Mouse (Mus musculus) WW6 (cell line): ENCODE data around the gene Card11.

Experiments
- DNase-seq: peaks from one replicate; pipeline ENCODE4 v3.0.0-alpha.2; 2013; ENCODE audit warnings: low read depth, low spot score

The Card11 gene

DNA sequence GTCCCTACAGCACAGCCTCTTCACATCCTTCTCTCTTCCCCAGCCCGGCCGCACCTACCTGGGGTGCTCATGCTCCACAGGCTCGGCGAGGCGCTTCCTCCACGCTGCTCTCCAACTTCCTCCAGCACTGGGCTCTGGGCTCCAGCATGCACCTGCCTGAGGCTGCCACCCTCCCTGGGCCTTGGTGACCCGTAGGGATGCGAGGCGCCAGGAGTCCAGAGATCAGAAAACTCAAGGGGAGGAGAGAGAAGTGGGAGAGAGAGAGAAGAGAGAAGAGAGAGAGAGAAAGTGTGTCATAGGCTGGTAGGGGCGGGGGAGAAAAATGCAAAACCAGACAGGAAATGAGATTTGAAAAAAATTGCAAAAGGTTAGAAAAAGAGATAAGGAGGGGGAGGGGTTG, at the start of gene Card11:
Gene Card11, minus strand, starts transcription at position 234 of the 400 bp plus-strand sequence.
- no peak for DNase-seq

- DNase-seq = no peak
These were observed 47.4 kb upstream of the Card11 start for GRCm38 (mm10) chr5:141047651-141048218.

DNA sequence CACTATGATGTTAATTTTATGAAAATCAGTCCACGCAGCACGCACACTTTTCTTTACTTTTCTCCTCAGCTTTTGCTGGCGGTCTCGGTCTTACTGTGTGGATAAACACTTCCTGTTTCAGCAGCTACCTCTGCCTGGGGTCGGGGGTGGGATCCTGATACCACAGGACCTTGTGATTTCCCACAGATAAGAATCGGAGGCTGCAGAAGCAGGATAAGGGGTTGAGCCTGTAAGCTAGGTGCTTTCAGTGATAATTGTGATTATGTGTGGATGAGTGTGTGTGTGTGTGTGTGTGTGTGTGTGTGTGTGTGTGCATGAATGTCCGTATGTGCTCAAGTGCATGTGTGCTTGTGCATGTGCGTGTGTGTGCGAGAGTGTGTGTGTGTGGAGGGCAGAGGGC, 44.6 kb upstream of the Card11 start:
- no peak for DNase-seq

GRCm38 (mm10) chr5:141043654-141044447, 43.5 kb upstream of the Card11 start:
- DNase-seq = no peak

DNA sequence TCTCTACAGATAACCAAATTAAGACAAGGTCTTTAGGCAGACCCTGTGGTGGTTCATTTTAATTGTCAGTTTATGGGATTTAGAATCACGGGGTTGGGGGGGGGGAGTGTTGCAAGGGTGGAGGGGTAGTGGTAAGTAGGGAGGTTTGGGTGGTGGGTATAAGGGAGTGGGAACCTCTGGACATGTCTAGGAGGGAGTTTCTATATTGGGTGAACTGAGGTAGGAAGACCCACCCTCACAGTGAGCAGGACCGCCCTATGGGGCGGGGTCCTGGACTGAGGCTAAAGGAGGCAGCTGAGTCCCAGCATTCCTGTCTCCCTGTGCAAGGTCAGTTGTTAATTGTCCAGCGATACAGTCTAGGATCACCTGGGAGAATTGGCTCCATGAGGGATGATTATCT, 42.0 kb upstream of the Card11 start:
- DNase-seq = no peak

DNA sequence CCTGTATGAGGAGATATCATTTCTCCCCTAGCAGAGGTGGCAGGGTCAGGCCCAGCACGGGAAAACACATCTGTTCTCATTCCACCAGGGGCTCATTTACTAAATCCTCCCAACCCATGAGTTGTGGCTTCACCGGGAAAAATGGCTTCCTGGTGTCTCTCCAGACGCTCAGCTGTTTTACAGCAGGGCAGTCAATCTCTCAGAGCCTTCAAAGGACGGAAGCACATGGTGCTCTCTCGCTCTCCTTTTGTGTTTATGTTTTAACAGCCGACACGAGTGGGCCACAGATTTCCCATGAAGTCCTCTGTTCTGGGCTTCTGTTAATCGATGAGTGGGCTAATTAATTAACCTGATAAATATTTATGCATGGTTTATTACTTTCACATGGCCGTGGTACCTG, 40.5 kb upstream of the Card11 start:
- DNase-seq = no peak

DNA sequence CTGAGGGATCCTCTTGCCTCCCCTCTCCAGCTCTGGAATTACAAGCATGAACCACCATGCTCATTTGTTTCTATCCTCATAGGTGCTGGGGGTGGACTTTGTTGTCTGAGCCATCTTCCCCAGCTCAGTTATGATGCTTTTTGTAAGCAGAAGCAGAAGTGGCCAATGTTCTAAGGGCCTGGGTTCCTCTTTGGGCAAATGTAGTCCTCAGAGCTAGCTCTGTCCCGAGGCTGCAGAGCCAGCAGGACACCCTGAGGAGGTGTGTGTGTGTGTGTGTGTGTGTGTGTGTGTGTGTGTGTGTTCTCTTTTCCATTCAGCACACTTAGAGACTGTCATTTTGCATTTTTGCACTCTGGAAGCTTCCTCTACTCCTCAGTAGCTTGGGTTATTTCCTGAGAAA, 38.0 kb upstream of the Card11 start:
- DNase-seq = no peak

DNA sequence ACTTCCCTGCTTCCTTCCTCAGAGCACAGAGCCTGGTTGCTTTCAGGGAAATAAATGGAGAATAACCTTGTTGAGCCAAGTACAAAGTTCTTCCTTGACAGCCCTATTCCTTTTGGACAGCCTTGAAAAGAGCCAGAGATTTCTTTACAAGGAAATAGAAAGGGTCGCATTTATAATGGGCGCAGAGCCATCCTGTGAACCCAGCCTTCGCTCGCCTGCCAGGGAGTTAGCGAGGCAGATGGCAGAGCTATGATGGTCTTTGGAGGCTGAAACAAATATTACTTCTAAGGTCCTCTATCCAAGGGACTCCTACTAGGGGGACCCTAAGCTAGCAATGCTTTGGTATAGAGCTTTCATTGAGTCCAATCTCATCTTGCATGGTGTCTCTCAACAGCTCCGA, 35.0 kb upstream of the Card11 start:
- no peak for DNase-seq

- DNase-seq = peak; percentile 16
These were observed 33.9 kb upstream of the Card11 start for GRCm38 (mm10) chr5:141034301-141034700.

- no peak for DNase-seq
These were observed 32.6 kb upstream of the Card11 start for GRCm38 (mm10) chr5:141033001-141033400.

DNA sequence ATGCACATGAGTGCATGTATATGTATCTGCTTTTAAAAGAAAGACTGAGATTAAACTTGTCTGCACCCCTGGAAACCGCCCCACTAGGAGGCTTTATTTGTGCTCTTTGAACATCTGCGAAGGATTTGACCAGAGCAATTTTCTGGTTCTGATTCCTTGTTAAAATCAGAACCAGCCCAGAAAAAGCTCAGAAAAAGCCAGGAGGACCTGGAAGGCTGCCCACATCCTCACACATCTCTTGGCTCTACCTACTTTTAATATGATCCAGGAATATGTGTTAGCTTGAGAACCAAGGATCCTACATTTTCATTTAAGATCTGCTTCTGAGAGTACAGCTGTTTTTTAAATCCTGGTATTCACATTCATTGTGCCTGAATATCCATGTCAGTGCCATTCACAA, 29.0 kb upstream of the Card11 start:
- no peak for DNase-seq

- no peak for DNase-seq
These were observed 25.3 kb upstream of the Card11 start for GRCm38 (mm10) chr5:141025635-141026034.

- DNase-seq = peak; percentile 22
These were observed 24.1 kb upstream of the Card11 start for GRCm38 (mm10) chr5:141024435-141024834.

DNA sequence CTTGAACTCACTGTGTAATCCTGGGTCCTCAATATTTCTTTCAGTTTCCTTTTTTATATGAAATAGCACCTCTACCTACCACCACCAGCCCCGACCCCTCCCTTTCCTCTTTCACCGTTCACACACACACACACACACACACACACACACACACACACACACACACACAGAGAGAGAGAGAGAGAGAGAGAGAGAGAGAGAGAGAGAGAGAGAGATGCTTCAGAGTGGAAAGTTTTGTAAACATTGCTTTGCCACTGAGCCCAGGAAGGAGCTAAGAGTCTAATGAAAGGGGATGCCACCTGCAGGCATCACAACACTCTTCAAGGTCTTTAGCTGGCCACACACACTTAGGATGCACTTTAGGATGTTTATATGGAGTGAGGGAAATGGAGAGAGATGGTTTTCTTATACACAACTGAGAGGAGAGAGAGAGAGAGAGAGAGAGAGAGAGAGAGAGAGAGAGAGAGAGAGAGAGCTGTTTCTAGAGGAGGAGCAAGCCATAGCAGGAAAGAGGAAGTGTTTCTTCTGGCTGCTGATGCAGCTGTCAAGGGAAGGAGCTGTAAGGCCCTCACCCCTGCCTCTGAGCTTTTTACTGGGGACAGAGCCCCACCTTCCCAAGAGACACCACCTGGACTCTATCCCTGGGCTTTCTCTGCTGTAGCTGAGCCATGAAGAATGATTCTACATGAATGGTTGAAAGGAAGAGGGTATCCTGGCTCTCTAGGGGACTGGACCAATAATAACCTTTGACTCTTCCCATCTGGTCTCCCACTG, 17.7 kb upstream of the Card11 start:
- DNase-seq = no peak

- no peak for DNase-seq
These were observed 15.7 kb upstream of the Card11 start for GRCm38 (mm10) chr5:141016082-141016481.

DNA sequence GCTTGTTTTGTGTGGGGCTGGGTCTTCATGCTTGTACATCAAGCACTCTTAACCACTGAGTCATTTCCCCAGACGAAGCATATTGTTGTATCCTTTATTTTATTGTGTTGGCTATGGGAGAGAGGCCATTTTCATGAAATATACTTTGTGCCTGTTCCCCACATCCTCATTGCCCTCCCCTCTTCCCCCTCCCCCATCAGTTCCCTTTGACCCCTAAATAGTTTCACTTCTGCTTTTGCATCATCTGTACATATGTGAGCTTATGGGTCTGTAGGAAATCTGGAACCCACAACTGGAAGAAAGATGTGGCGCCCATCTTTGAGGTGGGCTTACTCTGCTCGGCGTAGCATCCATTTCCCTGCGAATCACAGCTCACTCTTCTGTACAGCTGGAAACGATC, 13.8 kb upstream of the Card11 start:
- DNase-seq = no peak

DNA sequence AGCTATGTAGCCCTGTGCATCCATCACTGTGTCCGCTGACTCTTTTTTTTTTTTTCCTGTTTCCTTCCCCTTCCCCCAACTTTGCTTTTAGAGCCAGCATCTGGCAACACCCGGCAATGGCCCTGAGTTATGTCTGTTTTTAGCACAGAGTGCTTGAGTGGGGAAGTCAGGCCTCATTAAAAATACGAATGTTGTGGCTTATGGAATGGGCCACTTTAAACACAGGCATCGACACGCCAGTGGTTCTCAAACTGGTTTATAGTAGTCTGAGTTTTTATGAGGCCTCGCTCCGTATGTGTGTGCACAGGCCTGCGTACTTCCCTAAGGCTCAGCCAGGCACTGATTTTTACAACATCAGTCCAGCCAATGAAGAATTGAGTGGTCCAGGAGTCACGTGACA, 13.1 kb upstream of the Card11 start:
- no peak for DNase-seq

GRCm38 (mm10) chr5:141005491-141005890, 5.1 kb upstream of the Card11 start:
- DNase-seq = no peak

DNA sequence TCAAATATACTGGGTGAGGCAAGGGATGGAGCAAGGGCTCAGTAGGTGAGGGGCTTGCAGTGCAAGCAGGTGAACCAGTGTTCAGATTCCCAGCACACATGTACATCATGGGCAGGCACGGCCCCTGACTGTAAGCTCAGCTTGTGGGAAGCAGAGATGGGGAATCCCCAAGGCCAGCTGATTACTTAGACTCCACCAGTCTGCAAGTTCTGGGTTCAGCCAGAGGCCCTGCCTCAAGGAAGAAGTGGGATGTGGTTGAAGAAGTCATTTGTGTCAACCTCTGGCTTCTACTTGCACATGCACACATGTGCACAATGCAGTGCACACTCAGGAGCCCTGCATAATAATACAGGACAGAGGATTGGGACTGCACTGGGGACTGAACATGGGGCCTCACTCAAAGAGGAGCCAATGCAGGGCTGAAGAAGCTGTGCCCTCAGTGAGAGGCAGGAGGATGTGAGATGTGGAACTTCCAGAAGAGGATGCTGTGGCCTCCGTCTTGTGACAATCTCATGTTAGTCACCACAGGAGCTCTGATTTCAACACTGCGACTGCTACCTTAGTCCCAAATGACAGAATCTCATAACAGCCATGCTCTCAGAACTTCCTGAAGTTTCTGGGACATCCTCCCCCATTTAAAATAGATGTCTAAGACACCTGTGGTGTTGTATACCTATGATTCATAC, 3.8 kb upstream of the Card11 start:
- no peak for DNase-seq

GRCm38 (mm10) chr5:140999178-140999672, 1.2 kb downstream of the Card11 start:
- no peak for DNase-seq

DNA sequence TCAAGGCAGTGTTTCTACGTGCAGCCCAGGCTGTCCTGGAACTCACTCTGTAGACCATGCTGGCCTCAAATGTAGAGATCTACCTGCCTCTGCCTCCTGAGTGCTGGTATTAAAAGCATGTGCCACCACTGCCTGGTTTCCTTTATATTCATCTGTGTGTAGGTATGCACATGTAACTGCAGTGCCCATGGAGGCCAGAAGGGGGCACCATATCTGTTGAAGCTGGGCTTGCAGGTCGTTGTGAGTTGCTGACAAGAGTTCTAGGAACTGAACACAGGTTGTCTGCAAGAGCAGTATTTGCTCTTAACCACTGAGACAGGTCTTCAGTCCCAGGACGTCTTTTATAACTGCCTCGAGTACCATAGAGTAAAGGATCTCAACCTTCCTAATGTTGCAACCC, 2.6 kb downstream of the Card11 start:
- DNase-seq = no peak
